8 mouse cellular contexts compared by ENCODE assay signal in genomic region chr1:125435018-125435368, GRCm38 (mm10). TPM values are rescaled to one million over a fixed set of nuclear protein-coding genes. Genes with fewer than 3 reads are reported as not detected.
A peak's percentile ranks its signal among the peaks of the same experiment; 100 is the strongest.
DNase-seq lines count a peak whose midpoint lies in the region; ATAC-seq and TF ChIP-seq lines count a peak whose summit lies in the region.

No protein-coding gene starts in this region.

- no peaks in the 10 kb centered on the region for H3K27me3 ChIP-seq in kidney, postnatal 0 days (ENCODE audit: insufficient read depth, low read length)
- no peaks in the 10 kb centered on the region for H3K27me3 ChIP-seq in embryonic facial prominence, embryonic 10.5 days (replicated peaks; ENCODE audit: low read depth, poor library complexity, severe bottlenecking)
- no peaks in the 10 kb centered on the region for H3K27me3 ChIP-seq in hindbrain, embryonic 14.5 days (ENCODE audit: control insufficient read depth, insufficient read depth, low read length)
- no peaks in the 10 kb centered on the region for H3K27me3 ChIP-seq in midbrain, embryonic 15.5 days (replicated peaks)

- H3K4me1 ChIP-seq in kidney, postnatal 0 days (replicated peaks; ENCODE audit: insufficient read depth, low read length), result 0 out of 2 replicates have a peak, but pooled peaks cover 12% of the 10 kb centered on the region
- peaks cover 30% of the 10 kb centered on the region for H3K4me1 ChIP-seq in embryonic facial prominence, embryonic 10.5 days
- peaks cover 38% of the 10 kb centered on the region for H3K4me1 ChIP-seq in hindbrain, embryonic 14.5 days (replicated peaks; ENCODE audit: control insufficient read depth, insufficient read depth, low read length)
- peaks cover 35% of the 10 kb centered on the region for H3K4me1 ChIP-seq in midbrain, embryonic 15.5 days

- no peaks in the 10 kb centered on the region for H3K36me3 ChIP-seq in kidney, postnatal 0 days (ENCODE audit: insufficient read depth, low read length)
- H3K36me3 ChIP-seq in embryonic facial prominence, embryonic 10.5 days (replicated peaks), result no peaks in the 10 kb centered on the region
- no peaks in the 10 kb centered on the region for H3K36me3 ChIP-seq in hindbrain, embryonic 14.5 days (replicated peaks; ENCODE audit: control insufficient read depth, insufficient read depth)
- no peaks in the 10 kb centered on the region for H3K36me3 ChIP-seq in midbrain, embryonic 15.5 days (replicated peaks)

- H3K27ac ChIP-seq in kidney, postnatal 0 days, result peak overlapping the region; percentile 98
- H3K27ac ChIP-seq in embryonic facial prominence, embryonic 10.5 days (replicated peaks), result peak overlapping the region; percentile 97
- peak overlapping the region; percentile 97 for H3K27ac ChIP-seq in hindbrain, embryonic 14.5 days
- H3K27ac ChIP-seq in midbrain, embryonic 15.5 days, result peak overlapping the region; percentile 96

- ATAC-seq in kidney, postnatal 0 days (replicated peaks; ENCODE audit: low FRiP score, low read depth), result no peak
- no peak for ATAC-seq in hindbrain, embryonic 14.5 days (ENCODE audit: low FRiP score)
- no peak; the same call in 1 of the 2 replicates for ATAC-seq in midbrain, embryonic 15.5 days (replicated peaks)

- TF ChIP-seq CTCF in kidney, postnatal 0 days (IDR thresholded peaks at IDR 0.05; ENCODE audit: low read depth), result no peak

- intact Hi-C loops in left cerebral cortex, postnatal 10 days (cut with DNase I), result loop anchor here (2.0 kb wide), 1 partner anchor 126 kb away; the partner anchor contains the start of gene Slc35f5

- DNase-seq in kidney, postnatal 0 days (ENCODE audit: low spot score), result peak; percentile 50
- DNase-seq in kidney, postnatal 14 days, result no peak
- DNase-seq in embryonic facial prominence, embryonic 10.5 days (ENCODE audit: low spot score), result no peak
- no peak for DNase-seq in hindbrain, embryonic 14.5 days (ENCODE audit: low spot score)
- DNase-seq in layer of hippocampus, adult 18-20 months (ENCODE audit: low spot score in 2 of 2), result no peak
- DNase-seq in left cerebral cortex, postnatal 10 days (ENCODE audit: extremely low spot score in 1 of 2, low spot score in 2 of 2), result no peak
- DNase-seq in frontal cortex, postnatal 14 days (ENCODE audit: low spot score in 2 of 2), result no peak

- H3K9me3 ChIP-seq in kidney, postnatal 0 days (replicated peaks; ENCODE audit: low read length), result no peaks in the 10 kb centered on the region
- no peaks in the 10 kb centered on the region for H3K9me3 ChIP-seq in embryonic facial prominence, embryonic 10.5 days
- no peaks in the 10 kb centered on the region for H3K9me3 ChIP-seq in hindbrain, embryonic 14.5 days (ENCODE audit: control insufficient read depth, low read length)
- H3K9me3 ChIP-seq in midbrain, embryonic 15.5 days, result no peaks in the 10 kb centered on the region

- peak overlapping the region; percentile 76 for H3K4me3 ChIP-seq in kidney, postnatal 0 days (replicated peaks; ENCODE audit: low read depth, low read length)
- H3K4me3 ChIP-seq in embryonic facial prominence, embryonic 10.5 days, result peak overlapping the region; percentile 86
- peak overlapping the region; percentile 66 for H3K4me3 ChIP-seq in hindbrain, embryonic 14.5 days (replicated peaks; ENCODE audit: low read length)
- peak overlapping the region; percentile 88 for H3K4me3 ChIP-seq in midbrain, embryonic 15.5 days

- peak overlapping the region; percentile 83 for H3K9ac ChIP-seq in kidney, postnatal 0 days (ENCODE audit: low read depth, low read length)
- H3K9ac ChIP-seq in hindbrain, embryonic 14.5 days, result peak overlapping the region; percentile 84
- peak overlapping the region; percentile 94 for H3K9ac ChIP-seq in midbrain, embryonic 15.5 days

- H3K4me2 ChIP-seq in kidney, postnatal 0 days (ENCODE audit: low read length), result peak overlapping the region; percentile 66
- peak overlapping the region; percentile 74 for H3K4me2 ChIP-seq in hindbrain, embryonic 14.5 days (replicated peaks)
- H3K4me2 ChIP-seq in midbrain, embryonic 15.5 days, result peak overlapping the region; percentile 60

- 2% methylated on average over 14 of the region's 23 CpGs for WGBS in kidney, postnatal 0 days
- under 1% methylated on average over 22 of the region's 23 CpGs for WGBS in embryonic facial prominence, embryonic 10.5 days
- WGBS in hindbrain, embryonic 14.5 days, result 0% methylated on average over 19 of the region's 23 CpGs
- WGBS in midbrain, embryonic 15.5 days, result 0% methylated on average over 19 of the region's 23 CpGs

RNA-seq across cellular contexts. Expression of gene Actr3, which starts 0.5 kb away (rescaled TPM):
- 227 and 250 TPM in 2 replicates for polyA plus RNA-seq in kidney, postnatal 0 days (2015; fragmentation: Nextera tagmentation; extraction: Ambion mirVana)
- 227 and 229 TPM in 2 replicates for polyA plus RNA-seq in embryonic facial prominence, embryonic 10.5 days (2016; fragmentation: Nextera tagmentation; extraction: Ambion mirVana)
- 242 and 264 TPM in 2 replicates for polyA plus RNA-seq in hindbrain, embryonic 14.5 days (2014; fragmentation: Nextera tagmentation; extraction: Ambion mirVana)
- polyA plus RNA-seq in midbrain, embryonic 15.5 days (2015; fragmentation: Nextera tagmentation; extraction: Ambion mirVana), result 224 and 228 TPM in 2 replicates
- total RNA-seq in layer of hippocampus, adult 18-20 months (2021), result 100 to 1,000 TPM; 346 to 362 TPM
- total RNA-seq in left cerebral cortex, postnatal 10 days (2021), result 100 to 1,000 TPM; 257 to 265 TPM
